Mouse (Mus musculus) embryonic facial prominence, embryonic 15.5 days (tissue): ENCODE results near the gene Nemf. TPM values are rescaled to one million over a fixed set of nuclear protein-coding genes. Genes with fewer than 3 reads are reported as not detected.
"Not testable (repeated sequence)": the region's sequence is repeated elsewhere in the genome, so short reads cannot be mapped to it uniquely, and the experiment has no call there.

Experiments
- ATAC-seq: fragments of 200-750 bp; cut with Nextera tagmentation; 2 replicates; pipeline ENCODE4 v1.8.0; 2017; ENCODE audit warnings: low read depth, moderate TSS enrichment; ENCODE audit not compliant: insufficient number of reproducible peaks, low FRiP score, low TSS enrichment
- H3K27ac ChIP-seq: fragments of 300-500 bp; sonication (generic); replicated peaks from 2 replicates; pipeline ENCODE4 v1.5.1; 2015; ENCODE audit warnings: mild to moderate bottlenecking, inconsistent platforms
- H3K27me3 ChIP-seq: fragments of 300-500 bp; sonication (generic); 2 replicates; pipeline ENCODE4 v1.6.1; 2015; ENCODE audit warnings: inconsistent platforms
- H3K36me3 ChIP-seq: fragments of 300-500 bp; sonication (generic); 2 replicates; pipeline ENCODE4 v1.6.1; 2015; ENCODE audit warnings: mild to moderate bottlenecking, inconsistent platforms
- H3K4me1 ChIP-seq: fragments of 300-500 bp; sonication (generic); 2 replicates; pipeline ENCODE4 v1.6.1; 2015; ENCODE audit warnings: inconsistent platforms
- H3K4me2 ChIP-seq: fragments of 300-500 bp; sonication (generic); replicated peaks from 2 replicates; pipeline ENCODE4 v1.6.1; 2015; ENCODE audit warnings: mild to moderate bottlenecking, inconsistent platforms
- H3K4me3 ChIP-seq: fragments of 300-500 bp; sonication (generic); replicated peaks from 2 replicates; pipeline ENCODE4 v1.5.1; 2015; ENCODE audit warnings: mild to moderate bottlenecking, inconsistent platforms
- H3K9ac ChIP-seq: fragments of 300-500 bp; sonication (generic); 2 replicates; pipeline ENCODE4 v1.6.1; 2015; ENCODE audit warnings: inconsistent platforms
- H3K9me3 ChIP-seq: fragments of 300-500 bp; sonication (generic); replicated peaks from 2 replicates; pipeline ENCODE4 v1.6.1; 2016; ENCODE audit warnings: inconsistent platforms
- WGBS: fragments of 180-500 bp; shearing (Covaris S2); methylation state at CpG from one replicate; pipeline ENCODE4 v1.1.7; 2015; 5-methylcytosine and 5-hydroxymethylcytosine counted together
- polyA plus RNA-seq: library from polyadenylated mRNA; unstranded; fragments of >200 nt; fragmentation: Nextera tagmentation; extraction: Ambion mirVana; gene quantifications from 2 replicates; pipeline ENCODE4 v1.2.1, GENCODE M21; 2015

The Nemf gene
- polyA plus RNA-seq, 1 experiment from 2014 or later, result 95.0 TPM

GRCm38 (mm10) chr12:69360997-69361899 is 4.3 kb upstream of the Nemf start:
- not testable (repeated sequence) for H3K36me3 ChIP-seq, H3K4me1 ChIP-seq, H3K27me3 ChIP-seq, H3K9me3 ChIP-seq
- peak; percentile 96 for ATAC-seq
- H3K27ac ChIP-seq, result peak overlapping the region; percentile 94
- peak overlapping the region; percentile 51 for H3K4me3 ChIP-seq
- WGBS, result under 1% methylated on average over 40 of the region's 50 CpGs
- H3K4me2 ChIP-seq, result peak overlapping the region; percentile 58
- H3K9ac ChIP-seq, result peak overlapping the region; percentile 43

GRCm38 (mm10) chr12:69360655-69360996 is 3.7 kb upstream of the Nemf start:
- Histone ChIP-seq H3K9ac (no peak overlapping the region), H3K4me2 (no peak overlapping the region), H3K27ac (no peak overlapping the region), H3K27me3 (no peaks in the 10 kb centered on the region), H3K36me3 (no peaks in the 10 kb centered on the region), H3K9me3 (no peaks in the 10 kb centered on the region), H3K4me3 (no peak overlapping the region), H3K4me1 (peaks cover 12% of the 10 kb centered on the region; the same call in 1 of the 2 replicates)
- ATAC-seq, result no peak
- 17% methylated on average over 5 of the region's 5 CpGs for WGBS

GRCm38 (mm10) chr12:69357300-69357646 is 308 bp upstream of the Nemf start:
- Histone ChIP-seq H3K27me3 (no peaks in the 10 kb centered on the region), H3K9ac (peak overlapping the region; percentile 75), H3K9me3 (no peaks in the 10 kb centered on the region), H3K36me3 (peaks cover 21% of the 10 kb centered on the region), H3K4me1 (peaks cover 13% of the 10 kb centered on the region; the same call in 1 of the 2 replicates), H3K4me2 (peak overlapping the region; percentile 57), H3K27ac (peak overlapping the region; percentile 86; the same call in 1 of the 2 replicates), H3K4me3 (peak overlapping the region; percentile 80)
- 4% methylated on average over 13 of the region's 13 CpGs for WGBS
- ATAC-seq, result no peak

- H3K27me3 ChIP-seq, result no peaks in the 10 kb centered on the region
- H3K27ac ChIP-seq, result no peak overlapping the region
- 88% methylated on average over 1 of the region's 1 CpGs for WGBS
- H3K9me3 ChIP-seq, result no peaks in the 10 kb centered on the region
- H3K4me2 ChIP-seq, result no peak overlapping the region
- peaks cover 7% of the 10 kb centered on the region; the same call in 1 of the 2 replicates for H3K4me1 ChIP-seq
- peaks cover 61% of the 10 kb centered on the region for H3K36me3 ChIP-seq
- H3K9ac ChIP-seq, result no peak overlapping the region
- no peak for ATAC-seq
- H3K4me3 ChIP-seq, result no peak overlapping the region
Measured at GRCm38 (mm10) chr12:69351685-69352084, 5.3 kb downstream of the Nemf start.

- ATAC-seq, result no peak
- H3K4me3 ChIP-seq, result no peak overlapping the region
- no peak overlapping the region for H3K27ac ChIP-seq
- no peak overlapping the region for H3K4me2 ChIP-seq
- H3K9ac ChIP-seq, result no peak overlapping the region
- 88% methylated on average over 2 of the region's 2 CpGs for WGBS
- H3K9me3 ChIP-seq, result no peaks in the 10 kb centered on the region
- no peaks in the 10 kb centered on the region for H3K27me3 ChIP-seq
- no peaks in the 10 kb centered on the region for H3K4me1 ChIP-seq
- peaks cover 70% of the 10 kb centered on the region for H3K36me3 ChIP-seq
Measured at GRCm38 (mm10) chr12:69349928-69350327, 7.0 kb downstream of the Nemf start.

- Histone ChIP-seq H3K27me3 (no peaks in the 10 kb centered on the region), H3K27ac (no peak overlapping the region), H3K4me1 (no peaks in the 10 kb centered on the region), H3K9ac (no peak overlapping the region), H3K9me3 (no peaks in the 10 kb centered on the region), H3K4me3 (no peak overlapping the region), H3K4me2 (no peak overlapping the region), H3K36me3 (peaks cover 62% of the 10 kb centered on the region)
- 81% methylated on average over 2 of the region's 2 CpGs for WGBS
- ATAC-seq, result no peak
Measured at GRCm38 (mm10) chr12:69333547-69333946, 23.4 kb downstream of the Nemf start.

GRCm38 (mm10) chr12:69332147-69332546 is 24.8 kb downstream of the Nemf start:
- Histone ChIP-seq H3K27me3 (no peaks in the 10 kb centered on the region), H3K4me2 (no peak overlapping the region), H3K4me1 (no peaks in the 10 kb centered on the region), H3K9me3 (no peaks in the 10 kb centered on the region), H3K27ac (no peak overlapping the region), H3K4me3 (no peak overlapping the region), H3K36me3 (peaks cover 65% of the 10 kb centered on the region), H3K9ac (no peak overlapping the region)
- ATAC-seq, result no peak
- 89% methylated on average over 1 of the region's 1 CpGs for WGBS

GRCm38 (mm10) chr12:69331187-69331586 is 25.8 kb downstream of the Nemf start:
- WGBS, result 82% methylated on average over 3 of the region's 3 CpGs
- no peak overlapping the region for H3K4me3 ChIP-seq
- no peaks in the 10 kb centered on the region for H3K4me1 ChIP-seq
- H3K36me3 ChIP-seq, result peaks cover 57% of the 10 kb centered on the region
- H3K27me3 ChIP-seq, result no peaks in the 10 kb centered on the region
- ATAC-seq, result no peak
- no peak overlapping the region for H3K27ac ChIP-seq
- H3K4me2 ChIP-seq, result no peak overlapping the region
- no peaks in the 10 kb centered on the region for H3K9me3 ChIP-seq
- H3K9ac ChIP-seq, result no peak overlapping the region

- Histone ChIP-seq H3K9ac (no peak overlapping the region), H3K27me3 (no peaks in the 10 kb centered on the region), H3K4me2 (no peak overlapping the region), H3K27ac (no peak overlapping the region), H3K4me1 (no peaks in the 10 kb centered on the region), H3K4me3 (no peak overlapping the region), H3K9me3 (no peaks in the 10 kb centered on the region), H3K36me3 (peaks cover 73% of the 10 kb centered on the region)
- no peak for ATAC-seq
Measured at GRCm38 (mm10) chr12:69318431-69318830, 38.5 kb downstream of the Nemf start.

- no peak for ATAC-seq
- H3K4me2 ChIP-seq, result no peak overlapping the region
- H3K9me3 ChIP-seq, result no peaks in the 10 kb centered on the region
- H3K9ac ChIP-seq, result no peak overlapping the region
- H3K27me3 ChIP-seq, result no peaks in the 10 kb centered on the region
- 74% methylated on average over 4 of the region's 4 CpGs for WGBS
- no peak overlapping the region for H3K4me3 ChIP-seq
- no peak overlapping the region for H3K27ac ChIP-seq
- H3K36me3 ChIP-seq, result peaks cover 88% of the 10 kb centered on the region
- H3K4me1 ChIP-seq, result no peaks in the 10 kb centered on the region
Measured at GRCm38 (mm10) chr12:69309659-69310058, 47.3 kb downstream of the Nemf start.

GRCm38 (mm10) chr12:69306333-69306732 is 50.6 kb downstream of the Nemf start:
- no peak for ATAC-seq
- Histone ChIP-seq H3K4me2 (no peak overlapping the region), H3K4me3 (no peak overlapping the region), H3K4me1 (no peaks in the 10 kb centered on the region), H3K9me3 (no peaks in the 10 kb centered on the region), H3K27me3 (no peaks in the 10 kb centered on the region), H3K27ac (no peak overlapping the region), H3K36me3 (peaks cover 91% of the 10 kb centered on the region), H3K9ac (no peak overlapping the region)
- WGBS, result 95% methylated on average over 7 of the region's 7 CpGs

- peaks cover 77% of the 10 kb centered on the region for H3K36me3 ChIP-seq
- no peak overlapping the region for H3K4me3 ChIP-seq
- H3K4me2 ChIP-seq, result no peak overlapping the region
- H3K27me3 ChIP-seq, result no peaks in the 10 kb centered on the region
- no peaks in the 10 kb centered on the region for H3K9me3 ChIP-seq
- WGBS, result 87% methylated on average over 2 of the region's 2 CpGs
- H3K4me1 ChIP-seq, result peaks cover 6% of the 10 kb centered on the region
- ATAC-seq, result no peak
- no peak overlapping the region for H3K9ac ChIP-seq
- H3K27ac ChIP-seq, result no peak overlapping the region
Measured at GRCm38 (mm10) chr12:69304051-69304450, 52.9 kb downstream of the Nemf start.
